Mouse (Mus musculus) cerebellum, adult 18-20 months (tissue): ENCODE data around the gene Crat.
A peak's percentile ranks its signal among the peaks of the same experiment; 100 is the strongest.

Experiments
- DNase-seq, 2 experiments: peaks; one replicate each; pipeline ENCODE4 v3.0.0; 2021

Crat gene

GRCm38 (mm10) chr2:30415157-30415935 is at the start of gene Crat:
Gene Crat, minus strand, starts transcription at chr2:30415813.
- DNase-seq: peak; percentile 94 to 96

DNA sequence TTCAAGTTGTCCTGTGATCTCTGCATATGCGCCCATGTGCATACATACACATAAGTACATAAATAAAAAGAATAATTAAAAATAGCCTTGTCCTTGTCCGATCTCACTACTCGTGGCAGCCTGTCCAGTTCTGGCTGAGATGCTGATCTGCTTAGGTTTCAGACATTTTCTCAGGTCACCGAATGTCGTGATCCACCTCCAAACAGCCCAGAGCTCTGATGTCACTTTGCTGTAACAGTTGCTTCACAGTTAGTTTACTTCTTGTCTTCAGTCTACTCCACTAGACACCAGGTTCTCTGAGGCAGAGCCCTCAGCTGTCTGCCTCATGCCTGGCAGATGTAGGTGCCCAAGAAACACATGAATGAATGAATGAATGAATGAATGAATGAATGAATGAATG is 48.8 kb upstream of the Crat start:
- no peak for DNase-seq

- DNase-seq: peak; percentile 76 to 91
These were observed 48.3 kb upstream of the Crat start for GRCm38 (mm10) chr2:30463904-30464330.

- peak; percentile 39 for DNase-seq
These were observed 47.7 kb upstream of the Crat start for GRCm38 (mm10) chr2:30463341-30463761.

DNA sequence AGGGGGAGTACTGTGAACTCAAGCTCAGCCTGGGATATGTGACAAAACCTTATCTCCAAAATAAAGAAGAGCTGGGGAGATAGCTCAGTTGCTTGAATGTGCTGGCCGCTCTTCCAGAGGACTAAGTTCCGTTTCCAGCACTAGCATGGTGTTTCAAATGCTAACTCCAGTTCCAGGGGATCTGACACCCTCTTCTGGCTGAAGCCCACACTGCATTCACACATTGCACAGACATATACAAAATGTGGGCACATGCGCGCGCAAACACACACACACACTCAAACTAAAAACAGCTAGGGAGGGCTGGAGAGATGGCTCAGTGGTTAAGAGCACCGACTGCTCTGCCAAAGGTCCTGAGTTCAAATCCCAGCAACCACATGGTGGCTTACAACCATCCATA is 43.6 kb upstream of the Crat start:
- DNase-seq: no peak

DNA sequence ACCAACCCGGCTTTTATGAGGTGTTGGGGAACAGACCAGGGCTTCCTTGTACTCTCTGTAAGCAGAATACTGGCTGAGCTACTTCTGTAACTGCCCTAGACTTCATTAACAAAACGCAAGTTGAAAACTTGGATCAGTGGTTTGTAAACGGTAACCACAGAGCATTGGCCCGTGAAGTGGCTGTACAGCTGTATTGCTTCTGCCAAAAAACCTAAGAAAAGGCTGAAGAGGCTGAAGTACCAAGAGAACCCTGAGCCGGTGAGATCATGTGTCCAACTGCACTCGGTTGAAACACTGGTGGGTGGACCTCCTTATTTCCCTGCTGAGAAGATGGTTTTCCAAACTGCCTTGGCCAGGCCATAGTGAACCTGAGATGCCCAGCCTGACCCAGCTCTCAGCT is 42.7 kb upstream of the Crat start:
- no peak for DNase-seq

DNA sequence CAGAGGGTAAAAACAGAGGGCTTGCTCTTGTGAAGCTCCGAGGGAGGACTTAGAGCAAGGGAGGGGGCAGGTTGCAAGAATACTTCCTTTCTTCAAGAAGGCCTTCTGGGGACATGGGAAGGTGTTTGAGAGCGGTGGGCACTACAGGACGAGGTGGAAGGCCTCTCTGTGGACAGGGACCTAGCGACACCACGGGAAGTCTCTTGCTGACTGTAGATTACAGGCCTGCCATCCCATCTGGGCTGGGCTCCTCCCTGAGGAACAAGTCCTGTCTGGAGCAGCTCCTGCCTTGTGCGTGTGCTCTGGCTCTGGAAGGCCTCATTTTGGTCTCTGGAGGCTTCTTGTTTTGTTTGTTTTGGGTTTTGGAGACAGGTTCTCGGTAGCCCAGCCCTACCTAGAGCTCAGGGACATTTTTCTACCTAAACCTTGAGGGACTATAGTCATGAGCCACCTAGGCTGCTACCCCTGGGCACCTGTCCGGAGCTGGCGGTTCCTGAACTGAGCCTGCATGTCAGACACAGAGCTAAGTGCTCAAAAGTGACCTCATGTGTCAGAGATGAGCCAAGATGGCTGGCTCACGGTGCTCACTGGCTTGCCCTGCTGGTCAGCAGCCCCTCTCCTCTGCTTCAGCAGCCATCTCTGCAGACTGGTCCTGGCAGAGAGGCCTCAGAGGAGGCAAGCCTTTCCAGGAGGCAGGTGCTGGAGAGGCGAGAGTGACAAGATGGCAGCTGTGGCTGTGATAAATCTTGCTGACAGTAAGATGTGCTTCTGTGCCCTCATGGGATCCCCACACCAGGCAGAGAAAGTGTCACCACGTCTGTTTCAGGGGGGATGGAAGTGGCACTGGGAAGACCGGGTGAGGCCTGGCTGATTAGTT is 40.7 kb upstream of the Crat start:
- DNase-seq: no peak

GRCm38 (mm10) chr2:30454587-30454986 is 39.0 kb upstream of the Crat start:
- DNase-seq: no peak

- DNase-seq: no peak
These were observed 38.0 kb upstream of the Crat start for GRCm38 (mm10) chr2:30453570-30453969.

- DNase-seq: no peak
These were observed 35.9 kb upstream of the Crat start for GRCm38 (mm10) chr2:30451525-30451924.

- no peak for DNase-seq
These were observed 34.9 kb upstream of the Crat start for GRCm38 (mm10) chr2:30450530-30450929.

DNA sequence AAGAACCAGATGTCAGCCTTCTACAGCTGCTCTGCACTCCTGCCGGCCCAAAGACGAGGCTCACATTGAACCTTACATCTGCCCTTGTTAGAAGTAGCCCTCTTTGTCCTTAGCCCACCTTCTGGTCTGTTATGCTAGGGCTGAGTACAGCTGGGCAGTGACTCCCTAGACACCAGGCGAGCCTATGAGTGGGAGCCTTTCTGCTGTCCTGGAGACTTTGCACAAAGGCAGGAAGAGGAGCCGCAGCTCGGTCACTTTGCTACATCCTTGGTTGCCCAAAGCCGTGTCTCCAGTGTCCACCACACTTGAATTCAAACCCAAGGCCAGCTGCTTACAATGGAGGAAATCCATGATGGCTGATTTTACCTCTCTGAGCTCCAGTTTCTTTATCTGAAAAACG is 32.8 kb upstream of the Crat start:
- no peak for DNase-seq

DNA sequence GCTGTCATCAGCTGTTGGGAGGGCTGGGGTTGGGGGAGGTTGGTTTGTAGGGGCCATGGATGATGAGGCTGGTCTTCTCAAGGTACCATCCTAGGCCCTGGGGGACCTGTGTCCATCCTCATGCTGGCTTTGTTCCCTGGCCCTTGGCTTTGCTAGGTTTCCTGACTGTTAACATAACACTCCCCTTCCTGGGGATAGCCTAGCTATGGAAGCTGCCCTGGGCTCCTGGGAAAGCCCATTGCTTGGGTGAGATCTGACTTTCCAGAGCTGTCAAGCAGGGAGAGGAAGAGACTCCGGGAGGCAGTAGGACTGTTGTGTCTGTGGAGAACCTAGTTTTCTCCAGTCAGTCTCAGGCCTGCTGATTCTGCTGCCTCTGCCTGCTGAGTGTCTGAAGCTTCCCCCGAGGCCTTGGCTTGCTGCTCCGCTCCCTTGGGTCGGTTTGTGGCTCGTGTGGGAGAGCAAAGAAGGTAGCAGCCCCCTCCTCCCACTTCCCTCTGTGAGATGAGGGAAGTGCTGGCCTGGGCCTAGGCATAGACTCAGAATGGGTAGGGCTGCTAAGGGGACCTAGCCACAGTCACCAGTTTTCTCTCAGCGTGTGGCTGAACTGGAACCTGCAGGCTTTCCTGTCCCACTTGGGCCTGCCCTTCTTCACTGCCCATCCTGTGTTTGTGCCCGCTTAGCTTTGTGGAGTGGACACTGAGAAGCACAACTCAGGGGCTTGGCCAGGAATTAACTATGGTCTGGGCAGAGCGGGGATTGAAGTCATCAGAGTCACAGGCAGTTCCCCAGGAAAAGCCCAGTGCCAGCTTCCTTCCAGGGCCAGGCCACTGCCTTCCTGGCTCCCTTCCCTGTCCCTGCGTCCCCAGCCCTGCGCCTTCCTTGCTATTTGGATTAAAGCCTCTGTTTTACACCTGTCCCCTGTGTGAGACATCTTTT is 31.5 kb upstream of the Crat start:
- DNase-seq: peak; percentile 62 to 65

GRCm38 (mm10) chr2:30445312-30445711 is 29.7 kb upstream of the Crat start:
- no peak for DNase-seq

- no peak for DNase-seq
These were observed 28.8 kb upstream of the Crat start for GRCm38 (mm10) chr2:30444450-30444849.

- no peak for DNase-seq
These were observed 28.4 kb upstream of the Crat start for GRCm38 (mm10) chr2:30444006-30444405.

- DNase-seq: no peak
These were observed 27.7 kb upstream of the Crat start for GRCm38 (mm10) chr2:30443281-30443680.

GRCm38 (mm10) chr2:30442498-30442890 is 26.9 kb upstream of the Crat start:
- no peak for DNase-seq

- DNase-seq: peak; percentile 55 to 64
These were observed 26.2 kb upstream of the Crat start for GRCm38 (mm10) chr2:30441518-30442497.

- DNase-seq: peak; percentile 60 to 61
These were observed 25.3 kb upstream of the Crat start for GRCm38 (mm10) chr2:30440701-30441517.
